Mouse (Mus musculus): ENCODE data around the gene Mxra8.

The Mxra8 gene

GRCm38 (mm10) chr4:155861787-155862186 lies 22.3 kb downstream of the Mxra8 start:
- DNase-seq (ENCODE audit: low spot score in 2 of 2) = no peak

- no peak for DNase-seq (ENCODE audit: low spot score in 2 of 2)
Measured at GRCm38 (mm10) chr4:155863001-155863400, 23.5 kb downstream of the Mxra8 start, which contains the start of gene Tas1r3. TSS of gene Tas1r3 (minus strand) at chr4:155863362.

GRCm38 (mm10) chr4:155868614-155869298 lies 29.3 kb downstream of the Mxra8 start:
- DNase-seq (ENCODE audit: low spot score in 2 of 2) = no peak

GRCm38 (mm10) chr4:155869317-155870033 lies 30.0 kb downstream of the Mxra8 start, which contains the start of the genes Cptp and Ints11:
TSS of gene Cptp (minus strand) at chr4:155869440.
TSS of gene Ints11 (plus strand) at chr4:155869546.
- DNase-seq (ENCODE audit: low spot score in 2 of 2) = peak; percentile 98

GRCm38 (mm10) chr4:155871404-155871803 lies 31.9 kb downstream of the Mxra8 start:
- no peak for DNase-seq (ENCODE audit: low spot score in 2 of 2)

GRCm38 (mm10) chr4:155883587-155883986 lies 44.1 kb downstream of the Mxra8 start:
- DNase-seq (ENCODE audit: low spot score in 2 of 2) = no peak

GRCm38 (mm10) chr4:155886330-155886729 lies 46.9 kb downstream of the Mxra8 start:
- DNase-seq (ENCODE audit: low spot score in 2 of 2) = peak in 1 of 2 experiments; percentile 22

GRCm38 (mm10) chr4:155887674-155888073 lies 48.2 kb downstream of the Mxra8 start:
- peak in 1 of 2 experiments; percentile 22 for DNase-seq (ENCODE audit: low spot score in 2 of 2)

- DNase-seq (ENCODE audit: low spot score in 2 of 2) = peak in 1 of 2 experiments; percentile 26
Measured at GRCm38 (mm10) chr4:155888181-155888580, 48.7 kb downstream of the Mxra8 start.

GRCm38 (mm10) chr4:155889316-155889715 lies 49.8 kb downstream of the Mxra8 start:
- peak in 1 of 2 experiments; percentile 21 for DNase-seq (ENCODE audit: low spot score in 2 of 2)

- DNase-seq (ENCODE audit: low spot score in 2 of 2) = peak in 1 of 2 experiments; percentile 53
Measured at GRCm38 (mm10) chr4:155891011-155891471, 51.6 kb downstream of the Mxra8 start.

GRCm38 (mm10) chr4:155891551-155892001 lies 52.1 kb downstream of the Mxra8 start, which contains the start of the genes Pusl1 and Acap3:
TSS of gene Pusl1 (minus strand) at chr4:155891781.
TSS of gene Acap3 (plus strand) at chr4:155891822.
- DNase-seq (ENCODE audit: low spot score in 2 of 2) = peak; percentile 98

- DNase-seq (ENCODE audit: low spot score in 2 of 2) = peak; percentile 90 to 92
Measured at GRCm38 (mm10) chr4:155892017-155892416, 52.5 kb downstream of the Mxra8 start.

GRCm38 (mm10) chr4:155892438-155893211 lies 53.1 kb downstream of the Mxra8 start:
- DNase-seq (ENCODE audit: low spot score in 2 of 2) = peak; percentile 62 to 70

GRCm38 (mm10) chr4:155893212-155893690 lies 53.8 kb downstream of the Mxra8 start:
- DNase-seq (ENCODE audit: low spot score in 2 of 2) = no peak

All from right cerebral cortex, postnatal 10 days (tissue).